Mouse (Mus musculus): Measurements from ENCODE around the gene Cmss1. TPM values are rescaled to one million over a fixed set of nuclear protein-coding genes. Genes with fewer than 3 reads are reported as not detected.

The Cmss1 gene
- total and polyA plus RNA-seq, 2 experiments from 2014 or later, result 14.7 to 43.4 TPM

DNA sequence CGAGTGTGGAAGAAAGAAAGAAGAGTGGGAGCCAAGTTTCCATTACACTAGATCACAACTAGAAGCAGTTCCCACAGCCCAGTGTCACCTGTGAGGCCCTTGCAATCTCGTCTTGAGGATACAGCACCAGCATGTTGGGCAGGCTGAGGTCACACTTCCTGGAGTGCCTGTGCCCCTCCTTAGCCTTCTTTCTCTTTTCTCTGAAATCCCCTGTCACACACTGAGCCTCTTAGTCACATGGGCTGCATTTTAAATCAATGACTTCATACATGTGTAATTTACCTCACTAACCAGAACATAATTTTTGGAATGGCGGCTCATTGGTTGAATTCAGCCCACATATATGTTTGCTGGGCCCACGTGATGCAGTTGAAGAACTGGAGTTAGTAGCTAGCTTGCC lies 203.8 kb downstream of the Cmss1 start:
- ATAC-seq (ENCODE audit: low FRiP score), result no peak

DNA sequence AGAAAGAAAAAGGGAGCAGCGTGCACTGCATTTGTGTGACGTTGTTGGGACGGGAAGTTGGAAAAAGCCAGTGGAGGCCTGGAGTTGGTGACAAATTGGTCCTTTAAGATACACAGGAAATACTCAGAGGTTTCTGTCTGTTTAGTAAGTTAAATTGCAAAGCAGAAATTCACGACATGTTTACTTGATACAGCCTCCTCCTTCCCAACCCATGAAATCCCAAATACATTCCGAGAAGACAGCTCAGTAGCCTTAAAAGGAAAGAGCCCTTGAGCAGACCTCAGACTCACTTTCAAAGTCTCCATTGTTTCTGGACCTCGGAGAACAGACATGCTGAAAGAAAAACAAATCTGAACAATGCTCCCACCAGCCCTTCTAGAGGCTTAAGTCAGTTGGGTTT lies 205.0 kb downstream of the Cmss1 start:
- H3K36me3 ChIP-seq (ENCODE audit: insufficient read depth, low read length), result no peaks in the 10 kb centered on the region
- 55% methylated on average over 6 of the region's 6 CpGs for WGBS
- ATAC-seq (ENCODE audit: low FRiP score) (no peak), DNase-seq (ENCODE audit: low spot score) (no peak)
- H3K4me1 ChIP-seq (ENCODE audit: insufficient read depth, low read length), result no peaks in the 10 kb centered on the region
- H3K27ac ChIP-seq (ENCODE audit: low read depth, low read length), result no peak overlapping the region
- H3K9ac ChIP-seq (replicated peaks; ENCODE audit: low read length, poor library complexity, severe bottlenecking), result no peak overlapping the region
- H3K4me3 ChIP-seq (ENCODE audit: low read depth, low read length), result no peak overlapping the region
- H3K9me3 ChIP-seq (ENCODE audit: low read length), result no peaks in the 10 kb centered on the region
- no peaks in the 10 kb centered on the region for H3K27me3 ChIP-seq (ENCODE audit: insufficient read depth, low read length)
- no peak overlapping the region for H3K4me2 ChIP-seq (ENCODE audit: low read depth, low read length, poor library complexity, severe bottlenecking)
- no peak for TF ChIP-seq CTCF (IDR thresholded peaks at IDR 0.05)

More for the DNA sequence above, 203.8 kb downstream of the Cmss1 start:
- H3K4me1 ChIP-seq (ENCODE audit: insufficient read depth, low read length), result no peaks in the 10 kb centered on the region
- H3K4me3 ChIP-seq (ENCODE audit: low read depth, low read length), result no peak overlapping the region
- no peaks in the 10 kb centered on the region for H3K27me3 ChIP-seq (ENCODE audit: insufficient read depth, low read length)
- no peak overlapping the region for H3K4me2 ChIP-seq (ENCODE audit: low read depth, low read length, poor library complexity, severe bottlenecking)
- TF ChIP-seq CTCF (IDR thresholded peaks at IDR 0.05), result no peak
- H3K9me3 ChIP-seq (ENCODE audit: low read length), result no peaks in the 10 kb centered on the region
- H3K9ac ChIP-seq (replicated peaks; ENCODE audit: low read length, poor library complexity, severe bottlenecking), result no peak overlapping the region
- no peak for DNase-seq (ENCODE audit: low spot score)
- 84% methylated on average over 4 of the region's 4 CpGs for WGBS
- no peaks in the 10 kb centered on the region for H3K36me3 ChIP-seq (ENCODE audit: insufficient read depth, low read length)
- H3K27ac ChIP-seq (ENCODE audit: low read depth, low read length), result no peak overlapping the region

DNA sequence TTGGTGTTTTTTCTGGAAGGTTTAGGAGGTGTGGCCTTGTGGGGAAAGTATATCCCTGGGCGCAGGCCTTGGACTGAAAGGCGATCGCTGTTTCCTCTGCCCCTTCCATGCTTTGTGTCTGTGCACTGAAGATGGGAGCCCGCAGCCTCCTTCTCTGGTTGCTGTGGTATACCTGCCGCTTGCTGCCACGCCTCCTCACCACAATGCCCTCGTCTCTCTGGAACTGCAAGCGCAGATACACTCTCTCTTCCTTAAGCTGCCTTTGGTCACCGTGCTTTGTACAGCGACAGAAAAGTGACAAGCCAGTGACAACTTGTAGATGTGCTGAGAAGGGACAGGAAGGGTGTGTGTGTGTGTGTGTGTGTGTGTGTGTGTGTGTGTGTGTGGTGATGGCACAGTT lies 207.1 kb downstream of the Cmss1 start:
- ATAC-seq (ENCODE audit: low FRiP score) (no peak), DNase-seq (ENCODE audit: low spot score) (no peak)
- H3K4me2 ChIP-seq (ENCODE audit: low read depth, low read length, poor library complexity, severe bottlenecking), result no peak overlapping the region
- no peak for TF ChIP-seq CTCF (IDR thresholded peaks at IDR 0.05)
- no peaks in the 10 kb centered on the region for H3K4me1 ChIP-seq (ENCODE audit: insufficient read depth, low read length)
- 89% methylated on average over 10 of the region's 10 CpGs for WGBS
- H3K9me3 ChIP-seq (ENCODE audit: low read length), result no peaks in the 10 kb centered on the region
- no peak overlapping the region for H3K27ac ChIP-seq (ENCODE audit: low read depth, low read length)
- H3K36me3 ChIP-seq (ENCODE audit: insufficient read depth, low read length), result no peaks in the 10 kb centered on the region
- no peak overlapping the region for H3K4me3 ChIP-seq (ENCODE audit: low read depth, low read length)
- no peak overlapping the region for H3K9ac ChIP-seq (replicated peaks; ENCODE audit: low read length, poor library complexity, severe bottlenecking)
- H3K27me3 ChIP-seq (ENCODE audit: insufficient read depth, low read length), result no peaks in the 10 kb centered on the region

DNA sequence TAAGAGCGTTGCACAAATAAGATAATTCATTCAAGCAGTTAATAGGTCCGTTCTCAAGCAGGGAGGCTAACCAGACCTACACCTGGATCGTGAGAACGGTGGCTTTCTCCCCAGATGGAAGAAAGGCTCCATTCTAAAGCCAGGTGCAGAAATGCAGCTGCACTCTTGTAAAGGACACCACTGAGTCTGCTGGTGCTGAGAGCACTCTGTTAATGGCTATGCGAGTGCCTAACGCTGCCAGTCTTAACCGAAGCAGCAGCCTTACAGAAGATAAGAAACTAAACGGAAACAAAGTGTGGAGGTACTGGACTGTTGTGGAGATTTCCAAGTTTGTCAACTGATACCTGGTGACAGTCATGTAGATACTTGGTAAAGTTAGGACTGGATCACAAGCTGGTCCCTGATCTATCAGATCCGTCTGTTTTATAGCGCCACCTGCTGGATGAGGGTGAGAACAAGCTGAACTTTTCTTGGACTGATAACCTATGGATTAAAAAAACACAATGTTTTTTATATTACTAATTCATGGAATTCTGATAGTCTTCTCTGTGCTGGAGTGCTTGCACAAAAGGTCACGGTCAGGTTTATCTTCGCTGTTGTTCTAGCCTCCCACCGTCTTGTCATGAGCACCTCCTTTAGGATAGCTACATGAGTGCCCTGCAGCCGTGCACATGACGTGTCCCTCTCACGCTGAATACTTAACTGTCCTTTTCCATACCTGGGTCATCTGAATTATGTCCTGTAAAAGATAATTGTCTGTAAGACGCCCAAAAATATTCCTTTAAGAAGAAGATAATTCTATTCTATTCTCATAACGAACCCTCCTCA lies 208.1 kb downstream of the Cmss1 start:
- H3K4me1 ChIP-seq (ENCODE audit: insufficient read depth, low read length), result no peaks in the 10 kb centered on the region
- H3K36me3 ChIP-seq (ENCODE audit: insufficient read depth, low read length), result no peaks in the 10 kb centered on the region
- peak; percentile 84 for TF ChIP-seq CTCF (IDR thresholded peaks at IDR 0.05)
- H3K27me3 ChIP-seq (ENCODE audit: insufficient read depth, low read length), result no peaks in the 10 kb centered on the region
- DNase-seq (ENCODE audit: low spot score) (peak; percentile 83), ATAC-seq (ENCODE audit: low FRiP score) (peak; percentile 62; the same call in 1 of the 2 replicates)
- no peak overlapping the region for H3K9ac ChIP-seq (replicated peaks; ENCODE audit: low read length, poor library complexity, severe bottlenecking)
- H3K4me3 ChIP-seq (ENCODE audit: low read depth, low read length), result no peak overlapping the region
- no peak overlapping the region for H3K27ac ChIP-seq (ENCODE audit: low read depth, low read length)
- H3K9me3 ChIP-seq (ENCODE audit: low read length), result no peaks in the 10 kb centered on the region
- no peak overlapping the region for H3K4me2 ChIP-seq (ENCODE audit: low read depth, low read length, poor library complexity, severe bottlenecking)
- 64% methylated on average over 18 of the region's 18 CpGs for WGBS

DNA sequence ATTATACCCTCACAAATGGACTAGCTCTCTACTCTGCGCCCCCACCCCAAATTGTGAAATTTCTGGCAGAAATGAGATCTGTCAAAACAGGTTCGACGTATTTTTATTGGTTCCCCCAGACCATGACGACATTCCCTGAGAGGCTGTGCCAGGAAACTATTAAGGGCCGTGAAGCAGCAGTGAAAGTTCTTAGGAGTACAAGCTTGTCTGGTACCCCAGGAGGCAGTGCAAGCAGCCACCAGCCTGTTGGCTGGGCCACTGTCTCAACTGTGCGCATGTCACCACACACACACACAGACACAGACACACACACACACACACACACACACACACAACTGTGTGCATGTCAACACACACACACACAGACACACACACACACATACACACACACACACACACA lies 208.8 kb downstream of the Cmss1 start:
- Histone ChIP-seq H3K27ac (ENCODE audit: low read depth, low read length) (no peak overlapping the region), H3K4me3 (ENCODE audit: low read depth, low read length) (no peak overlapping the region), H3K4me2 (ENCODE audit: low read depth, low read length, poor library complexity, severe bottlenecking) (no peak overlapping the region), H3K9me3 (ENCODE audit: low read length) (no peaks in the 10 kb centered on the region), H3K36me3 (ENCODE audit: insufficient read depth, low read length) (no peaks in the 10 kb centered on the region), H3K27me3 (ENCODE audit: insufficient read depth, low read length) (no peaks in the 10 kb centered on the region), H3K4me1 (ENCODE audit: insufficient read depth, low read length) (no peaks in the 10 kb centered on the region), H3K9ac (replicated peaks; ENCODE audit: low read length, poor library complexity, severe bottlenecking) (no peak overlapping the region)
- WGBS, result 88% methylated on average over 6 of the region's 6 CpGs
- no peak for ATAC-seq (ENCODE audit: low FRiP score)
- no peak for TF ChIP-seq CTCF (IDR thresholded peaks at IDR 0.05)
- DNase-seq (ENCODE audit: low spot score), result no peak

DNA sequence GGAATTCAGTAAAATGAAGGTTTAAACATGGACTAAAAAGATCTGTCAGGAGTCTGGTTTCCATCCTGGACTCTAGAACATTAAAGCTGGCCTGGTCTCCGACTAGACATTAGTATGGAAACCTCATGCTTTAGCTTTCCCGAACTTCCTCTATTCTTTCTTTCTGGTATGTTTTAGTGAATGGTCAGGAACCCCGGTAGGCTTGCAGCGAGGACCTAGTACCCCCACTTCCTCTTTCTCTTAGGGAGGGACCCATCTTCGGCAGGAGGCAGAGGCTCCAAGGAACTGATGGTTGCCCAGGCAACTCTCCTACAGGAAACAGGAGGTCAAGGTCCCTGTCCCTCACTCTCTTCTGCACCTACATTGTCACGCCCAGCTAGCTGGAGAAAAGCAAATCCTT lies 210.4 kb downstream of the Cmss1 start:
- no peaks in the 10 kb centered on the region for H3K27me3 ChIP-seq (ENCODE audit: insufficient read depth, low read length)
- DNase-seq (ENCODE audit: low spot score), result no peak
- no peak overlapping the region for H3K4me3 ChIP-seq (ENCODE audit: low read depth, low read length)
- no peaks in the 10 kb centered on the region for H3K36me3 ChIP-seq (ENCODE audit: insufficient read depth, low read length)
- no peaks in the 10 kb centered on the region for H3K4me1 ChIP-seq (ENCODE audit: insufficient read depth, low read length)
- no peak for TF ChIP-seq CTCF (IDR thresholded peaks at IDR 0.05)
- H3K27ac ChIP-seq (ENCODE audit: low read depth, low read length), result no peak overlapping the region
- H3K9ac ChIP-seq (replicated peaks; ENCODE audit: low read length, poor library complexity, severe bottlenecking), result no peak overlapping the region
- no peak overlapping the region for H3K4me2 ChIP-seq (ENCODE audit: low read depth, low read length, poor library complexity, severe bottlenecking)
- H3K9me3 ChIP-seq (ENCODE audit: low read length), result no peaks in the 10 kb centered on the region
- 77% methylated on average over 6 of the region's 6 CpGs for WGBS
- ATAC-seq (ENCODE audit: low FRiP score), result no peak

All from midbrain, postnatal 0 days (tissue).